Mouse (Mus musculus): ENCODE data around the gene Dnah6.

Dnah6 gene

GRCm38 (mm10) chr6:73140836-73141235, 80.6 kb downstream of the Dnah6 start:
- no peak for DNase-seq

GRCm38 (mm10) chr6:73132784-73133183, 88.7 kb downstream of the Dnah6 start:
- DNase-seq = no peak

GRCm38 (mm10) chr6:73127594-73127993, 93.9 kb downstream of the Dnah6 start:
- no peak for DNase-seq

GRCm38 (mm10) chr6:73120348-73120747, 101.1 kb downstream of the Dnah6 start:
- DNase-seq = no peak

GRCm38 (mm10) chr6:73113898-73114297, 107.6 kb downstream of the Dnah6 start:
- DNase-seq = no peak

GRCm38 (mm10) chr6:73113365-73113764, 108.1 kb downstream of the Dnah6 start:
- DNase-seq = no peak

GRCm38 (mm10) chr6:73093133-73093532, 128.3 kb downstream of the Dnah6 start:
- DNase-seq = no peak

- DNase-seq = no peak
Observed at GRCm38 (mm10) chr6:73090836-73091235, 130.6 kb downstream of the Dnah6 start.

GRCm38 (mm10) chr6:73082571-73082970, 138.9 kb downstream of the Dnah6 start:
- DNase-seq = no peak

GRCm38 (mm10) chr6:73072093-73072786, 149.2 kb downstream of the Dnah6 start:
- no peak for DNase-seq

- no peak for DNase-seq
Observed at GRCm38 (mm10) chr6:73071214-73071613, 150.2 kb downstream of the Dnah6 start.

GRCm38 (mm10) chr6:73070663-73071062, 150.8 kb downstream of the Dnah6 start:
- DNase-seq = no peak

- no peak for DNase-seq
Observed at GRCm38 (mm10) chr6:73064551-73064950, 156.9 kb downstream of the Dnah6 start.

- no peak for DNase-seq
Observed at GRCm38 (mm10) chr6:73059596-73060121, 161.8 kb downstream of the Dnah6 start.

GRCm38 (mm10) chr6:73059162-73059561, 162.3 kb downstream of the Dnah6 start:
- DNase-seq = no peak

GRCm38 (mm10) chr6:73055347-73055746, 166.1 kb downstream of the Dnah6 start:
- DNase-seq = no peak

GRCm38 (mm10) chr6:73054807-73055206, 166.6 kb downstream of the Dnah6 start:
- no peak for DNase-seq

- DNase-seq = no peak
Observed at GRCm38 (mm10) chr6:73053526-73053925, 167.9 kb downstream of the Dnah6 start.

GRCm38 (mm10) chr6:73047259-73047658, 174.2 kb downstream of the Dnah6 start:
- DNase-seq = no peak

- no peak for DNase-seq
Observed at GRCm38 (mm10) chr6:73045944-73046343, 175.5 kb downstream of the Dnah6 start.

- no peak for DNase-seq
Observed at GRCm38 (mm10) chr6:73042278-73042677, 179.2 kb downstream of the Dnah6 start.

- DNase-seq = no peak
Observed at GRCm38 (mm10) chr6:73038291-73038690, 183.2 kb downstream of the Dnah6 start.

- no peak for DNase-seq
Observed at GRCm38 (mm10) chr6:73028853-73029252, 192.6 kb downstream of the Dnah6 start.

- no peak for DNase-seq
Observed at GRCm38 (mm10) chr6:73027881-73028280, 193.6 kb downstream of the Dnah6 start.

GRCm38 (mm10) chr6:73026898-73027297, 194.6 kb downstream of the Dnah6 start:
- DNase-seq = no peak
